Mouse (Mus musculus): ENCODE measurements at regions not wholly inside any gene's neighbourhood (a gene's known extent, or its start where the extent isn't known, plus 50 kb on each side); places are given as distances from the start of the nearest gene placed in this dataset.
A peak's percentile ranks its signal among the peaks of the same experiment; 100 is the strongest.
"Not testable (repeated sequence)": the region's sequence is repeated elsewhere in the genome, so short reads cannot be mapped to it uniquely, and the experiment has no call there.

GRCm38 (mm10) chr6:50835997-50836625 is 181.9 kb upstream of the Npvf start:
- Histone ChIP-seq H3K4me2 (ENCODE audit: low read depth) (no peak overlapping the region), H3K36me3 (ENCODE audit: insufficient read depth) (no peaks in the 10 kb centered on the region), H3K27ac (ENCODE audit: low read depth, low read length) (no peak overlapping the region), H3K9me3 (ENCODE audit: low read length) (no peaks in the 10 kb centered on the region), H3K27me3 (ENCODE audit: insufficient read depth, low read length) (no peaks in the 10 kb centered on the region), H3K4me3 (ENCODE audit: low read depth, low read length) (no peak overlapping the region), H3K4me1 (ENCODE audit: insufficient read depth) (no peaks in the 10 kb centered on the region), H3K9ac (no peak overlapping the region)
- DNase-seq (no peak), ATAC-seq (no peak)
- no peak for TF ChIP-seq CTCF (IDR thresholded peaks at IDR 0.05; ENCODE audit: low read depth)
- whole genome bisulfite sequencing = 94% methylated on average over 6 of the region's 6 CpGs

- no peaks in the 10 kb centered on the region for H3K36me3 ChIP-seq (ENCODE audit: insufficient read depth)
- WGBS = 54% methylated on average over 9 of the region's 9 CpGs
- no peak for TF ChIP-seq CTCF (IDR thresholded peaks at IDR 0.05; ENCODE audit: low read depth)
- H3K27me3 ChIP-seq (ENCODE audit: insufficient read depth, low read length) = no peaks in the 10 kb centered on the region
- DNase-seq = no peak
- H3K4me1 ChIP-seq (ENCODE audit: insufficient read depth) = no peaks in the 10 kb centered on the region
- H3K9me3 ChIP-seq (ENCODE audit: low read length) = no peaks in the 10 kb centered on the region
- no peak overlapping the region for H3K4me3 ChIP-seq (ENCODE audit: low read depth, low read length)
- no peak overlapping the region for H3K4me2 ChIP-seq (ENCODE audit: low read depth)
- ATAC-seq = no peak
- no peak overlapping the region for H3K9ac ChIP-seq
- no peak overlapping the region for H3K27ac ChIP-seq (ENCODE audit: low read depth, low read length)
Measured at GRCm38 (mm10) chr6:50840826-50841225, 186.6 kb upstream of the Npvf start.

- H3K27ac ChIP-seq (ENCODE audit: low read depth, low read length); H3K4me1 ChIP-seq (ENCODE audit: insufficient read depth); H3K27me3 ChIP-seq (ENCODE audit: insufficient read depth, low read length); ATAC-seq; DNase-seq; H3K9me3 ChIP-seq (ENCODE audit: low read length); H3K4me3 ChIP-seq (ENCODE audit: low read depth, low read length); H3K4me2 ChIP-seq (ENCODE audit: low read depth); H3K9ac ChIP-seq; H3K36me3 ChIP-seq (ENCODE audit: insufficient read depth): not testable (repeated sequence)
- 85% methylated on average over 2 of the region's 2 CpGs for WGBS
Measured at GRCm38 (mm10) chr6:50845246-50845645, 191.0 kb upstream of the Npvf start.

- H3K4me1 ChIP-seq (ENCODE audit: insufficient read depth) = no peaks in the 10 kb centered on the region
- H3K9ac ChIP-seq = no peak overlapping the region
- no peaks in the 10 kb centered on the region for H3K36me3 ChIP-seq (ENCODE audit: insufficient read depth)
- H3K4me3 ChIP-seq (ENCODE audit: low read depth, low read length) = no peak overlapping the region
- DNase-seq (peak; percentile 38), ATAC-seq (peak; percentile 91)
- H3K4me2 ChIP-seq (ENCODE audit: low read depth) = no peak overlapping the region
- 51% methylated on average over 18 of the region's 18 CpGs for WGBS
- H3K9me3 ChIP-seq (ENCODE audit: low read length) = no peaks in the 10 kb centered on the region
- no peak overlapping the region for H3K27ac ChIP-seq (ENCODE audit: low read depth, low read length)
- TF ChIP-seq CTCF (IDR thresholded peaks at IDR 0.05; ENCODE audit: low read depth) = no peak
- H3K27me3 ChIP-seq (ENCODE audit: insufficient read depth, low read length) = no peaks in the 10 kb centered on the region
Measured at GRCm38 (mm10) chr6:50846740-50847516, 192.7 kb upstream of the Npvf start.

DNA sequence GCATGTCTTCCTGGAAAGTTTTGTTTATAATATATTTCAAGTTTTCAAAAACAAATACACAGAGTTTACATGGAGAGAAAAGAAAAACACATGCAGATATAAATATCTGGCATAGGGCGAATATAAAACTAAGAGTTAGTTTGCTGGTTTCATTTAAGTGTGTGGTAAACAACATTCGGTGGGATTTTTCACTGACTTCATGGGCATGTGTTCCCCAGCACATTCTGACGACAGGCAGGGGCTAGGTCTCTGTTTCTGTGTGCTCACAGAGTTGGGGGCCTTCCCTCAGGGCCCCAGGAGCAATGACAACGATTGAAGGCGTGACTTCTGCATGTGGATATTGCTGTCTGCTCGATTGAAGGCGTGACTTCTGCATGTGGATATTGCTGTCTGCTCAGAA is 193.3 kb upstream of the Npvf start:
- Histone ChIP-seq H3K27me3 (ENCODE audit: insufficient read depth, low read length) (no peaks in the 10 kb centered on the region), H3K27ac (ENCODE audit: low read depth, low read length) (no peak overlapping the region), H3K4me2 (ENCODE audit: low read depth) (no peak overlapping the region), H3K9me3 (ENCODE audit: low read length) (no peaks in the 10 kb centered on the region), H3K9ac (no peak overlapping the region), H3K4me3 (ENCODE audit: low read depth, low read length) (no peak overlapping the region), H3K4me1 (ENCODE audit: insufficient read depth) (no peaks in the 10 kb centered on the region), H3K36me3 (ENCODE audit: insufficient read depth) (no peaks in the 10 kb centered on the region)
- no peak for TF ChIP-seq CTCF (IDR thresholded peaks at IDR 0.05; ENCODE audit: low read depth)
- ATAC-seq (peak; percentile 67), DNase-seq (peak; percentile 16)
- WGBS = 60% methylated on average over 7 of the region's 7 CpGs

DNA sequence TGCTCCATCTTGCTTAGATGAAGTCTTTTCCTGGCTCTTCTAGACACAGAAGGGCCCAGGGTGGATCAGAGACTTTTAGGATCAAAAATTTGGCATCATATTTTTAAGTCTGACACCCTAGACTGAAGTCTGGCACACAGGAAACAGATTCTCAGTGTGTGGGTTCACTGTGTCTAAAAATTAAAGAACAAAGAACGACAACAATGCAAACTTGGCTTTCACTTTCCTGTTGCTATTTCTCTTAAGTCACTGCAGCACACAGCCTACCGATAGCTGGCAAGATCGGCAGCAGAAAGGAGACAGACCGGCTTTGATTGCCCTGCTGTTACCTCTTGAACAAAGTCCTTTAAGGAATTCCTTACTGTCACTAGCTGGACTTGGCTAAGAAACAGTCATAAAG is 204.9 kb upstream of the Npvf start:
- no peak overlapping the region for H3K4me3 ChIP-seq (ENCODE audit: low read depth, low read length)
- H3K9ac ChIP-seq = no peak overlapping the region
- no peaks in the 10 kb centered on the region for H3K36me3 ChIP-seq (ENCODE audit: insufficient read depth)
- ATAC-seq = no peak
- no peak for DNase-seq
- H3K27me3 ChIP-seq (ENCODE audit: insufficient read depth, low read length) = no peaks in the 10 kb centered on the region
- no peak for TF ChIP-seq CTCF (IDR thresholded peaks at IDR 0.05; ENCODE audit: low read depth)
- no peaks in the 10 kb centered on the region for H3K4me1 ChIP-seq (ENCODE audit: insufficient read depth)
- WGBS = 71% methylated on average over 4 of the region's 4 CpGs
- H3K9me3 ChIP-seq (ENCODE audit: low read length) = no peaks in the 10 kb centered on the region
- no peak overlapping the region for H3K27ac ChIP-seq (ENCODE audit: low read depth, low read length)
- no peak overlapping the region for H3K4me2 ChIP-seq (ENCODE audit: low read depth)

GRCm38 (mm10) chr6:50877991-50878390 is 223.8 kb upstream of the Npvf start:
- Histone ChIP-seq H3K9me3 (ENCODE audit: low read length) (no peaks in the 10 kb centered on the region), H3K4me1 (ENCODE audit: insufficient read depth) (no peaks in the 10 kb centered on the region), H3K9ac (no peak overlapping the region), H3K27ac (ENCODE audit: low read depth, low read length) (no peak overlapping the region), H3K4me2 (ENCODE audit: low read depth) (no peak overlapping the region), H3K4me3 (ENCODE audit: low read depth, low read length) (no peak overlapping the region), H3K27me3 (ENCODE audit: insufficient read depth, low read length) (no peaks in the 10 kb centered on the region), H3K36me3 (ENCODE audit: insufficient read depth) (no peaks in the 10 kb centered on the region)
- no peak for TF ChIP-seq CTCF (IDR thresholded peaks at IDR 0.05; ENCODE audit: low read depth)
- ATAC-seq (no peak), DNase-seq (no peak)
- 90% methylated on average over 5 of the region's 5 CpGs for WGBS

All from forebrain, postnatal 0 days (tissue).